11 mouse cellular contexts compared by ENCODE assay signal in the genomic region with DNA sequence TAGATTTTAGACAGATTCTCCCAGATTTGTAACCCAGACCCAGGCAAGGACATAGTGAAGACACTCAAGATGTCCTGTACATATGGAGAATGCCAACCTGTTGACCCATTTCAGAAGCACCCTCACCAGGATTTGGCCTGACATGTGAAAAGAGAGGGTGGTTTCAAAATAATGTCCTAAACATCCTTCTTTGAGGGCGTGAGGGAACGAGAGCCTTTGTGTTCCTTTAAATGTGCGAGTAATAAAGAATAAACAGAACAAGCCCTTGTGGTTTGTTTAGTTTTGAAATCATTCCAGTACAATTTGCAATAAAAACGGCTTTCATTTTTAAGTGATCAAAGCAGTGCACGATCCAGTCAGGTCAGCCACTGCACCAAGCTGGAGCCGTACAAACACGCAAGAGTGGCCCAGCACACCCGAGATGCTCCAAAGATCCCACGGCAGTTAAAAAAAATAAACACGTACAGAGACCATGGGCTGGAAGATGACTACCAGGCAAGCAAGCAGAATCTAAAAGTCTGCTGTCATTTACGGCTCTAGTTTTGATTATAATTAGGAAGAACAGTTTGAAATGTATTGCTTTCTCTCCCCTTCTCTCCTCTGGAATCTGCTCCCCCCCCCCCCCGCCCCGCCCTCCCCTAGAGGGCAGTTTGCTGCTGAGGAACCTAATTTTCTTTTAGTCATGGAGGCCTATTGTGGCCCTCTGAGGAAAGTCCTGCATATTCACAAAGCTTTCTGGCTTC.
DNase-seq lines count a peak whose midpoint lies in the region; ATAC-seq and TF ChIP-seq lines count a peak whose summit lies in the region.
"Had no signal": no experiment of that assay in that cellular context is flagged by ENCODE, and none has a peak within 500 bp of the region (broad histone marks: within the 10 kb centered on the region; RNA-seq: fewer than 3 reads in every experiment).

No protein-coding gene starts in this region.

- 0 out of 2 replicates have a peak overlapping the region, but pooled peaks have one; percentile 2 for H3K4me2 ChIP-seq in neural tube, embryonic 13.5 days
- H3K4me2 ChIP-seq in limb, embryonic 14.5 days (replicated peaks; ENCODE audit: low read depth, low read length, severe bottlenecking) = 0 out of 2 replicates have a peak overlapping the region, but pooled peaks have one; percentile 9
- H3K4me2 ChIP-seq: liver, embryonic 15.5 days had no signal

- H3K4me1 ChIP-seq in neural tube, embryonic 13.5 days (replicated peaks) = peaks cover 12% of the 10 kb centered on the region
- H3K4me1 ChIP-seq in limb, embryonic 14.5 days (ENCODE audit: control insufficient read depth, insufficient read depth, low read length) = peaks cover 7% of the 10 kb centered on the region; the same call in 1 of the 2 replicates
- H3K4me1 ChIP-seq: heart, embryonic 10.5 days; liver, embryonic 15.5 days had no signal

- DNase-seq in gastrocnemius, adult 2 months = no peak
- no peak for DNase-seq in gastrocnemius, postnatal 14 days
- no peak for DNase-seq in neural tube, embryonic 10.5 days (ENCODE audit: extremely low spot score, low spot score)
- no peak for DNase-seq in limb, embryonic 14.5 days (ENCODE audit: low spot score)
- no peak for DNase-seq in cerebellum, postnatal 36 days
- no peak for DNase-seq in cerebellum, adult 11-12 months
- DNase-seq in adrenal gland, postnatal 4 days (ENCODE audit: low spot score in 2 of 2) = no peak
- DNase-seq: kidney, postnatal 25 days had no signal

- no peaks in the 10 kb centered on the region for H3K36me3 ChIP-seq in neural tube, embryonic 13.5 days
- H3K36me3 ChIP-seq in limb, embryonic 14.5 days (ENCODE audit: control insufficient read depth, insufficient read depth, low read length) = no peaks in the 10 kb centered on the region
- H3K36me3 ChIP-seq: heart, embryonic 10.5 days; liver, embryonic 15.5 days had no signal

- intact Hi-C loops in gastrocnemius, adult 2 months (cut with DNase I) = no loop called here
- intact Hi-C loops in gastrocnemius, postnatal 14 days (cut with DNase I; ENCODE audit: low total_unique reads) = no loop called here

- no peak overlapping the region for H3K27ac ChIP-seq in gastrocnemius, adult 2 months
- H3K27ac ChIP-seq in neural tube, embryonic 13.5 days (replicated peaks) = no peak overlapping the region
- no peak overlapping the region for H3K27ac ChIP-seq in limb, embryonic 14.5 days (replicated peaks; ENCODE audit: low read depth, low read length)
- H3K27ac ChIP-seq: heart, embryonic 10.5 days; liver, embryonic 15.5 days had no signal

- H3K27me3 ChIP-seq in neural tube, embryonic 13.5 days = no peaks in the 10 kb centered on the region
- H3K27me3 ChIP-seq in limb, embryonic 14.5 days (ENCODE audit: control insufficient read depth, insufficient read depth, low read length) = no peaks in the 10 kb centered on the region
- H3K27me3 ChIP-seq: liver, embryonic 15.5 days had no signal

- no peak overlapping the region for H3K9ac ChIP-seq in neural tube, embryonic 13.5 days
- no peak overlapping the region for H3K9ac ChIP-seq in limb, embryonic 14.5 days (ENCODE audit: low read depth, low read length, severe bottlenecking)
- H3K9ac ChIP-seq: liver, embryonic 15.5 days had no signal

- TF ChIP-seq POLR2A in limb, embryonic 14.5 days (IDR thresholded peaks at IDR 0.05; ENCODE audit: borderline replicate concordance, extremely low read depth, insufficient read depth, insufficient read length) = no peak

- WGBS in neural tube, embryonic 13.5 days = 45% methylated on average over 12 of the region's 13 CpGs
- WGBS in limb, embryonic 14.5 days = 34% methylated on average over 12 of the region's 13 CpGs

- TF ChIP-seq CTCF in gastrocnemius, adult 2 months (IDR thresholded peaks at IDR 0.05) = no peak

- peak overlapping the region; percentile 19; the same call in 1 of the 2 replicates for H3K4me3 ChIP-seq in gastrocnemius, adult 2 months
- no peak overlapping the region for H3K4me3 ChIP-seq in neural tube, embryonic 13.5 days
- H3K4me3 ChIP-seq in limb, embryonic 14.5 days (replicated peaks; ENCODE audit: low read length) = no peak overlapping the region
- H3K4me3 ChIP-seq: heart, embryonic 10.5 days; liver, embryonic 15.5 days had no signal

- H3K9me3 ChIP-seq in neural tube, embryonic 13.5 days = no peaks in the 10 kb centered on the region
- H3K9me3 ChIP-seq in limb, embryonic 14.5 days (ENCODE audit: control insufficient read depth, low read length) = no peaks in the 10 kb centered on the region
- H3K9me3 ChIP-seq: heart, embryonic 10.5 days; liver, embryonic 15.5 days had no signal

- ATAC-seq in neural tube, embryonic 13.5 days (ENCODE audit: low read depth) = no peak
- ATAC-seq in limb, embryonic 14.5 days (ENCODE audit: low FRiP score, low read depth) = no peak
